Mouse (Mus musculus) neural tube, embryonic 11.5 days (tissue): Measurements from ENCODE around the gene Cyp2d34. TPM values are rescaled to one million over a fixed set of nuclear protein-coding genes. Genes with fewer than 3 reads are reported as not detected.

Experiments used
- ATAC-seq: fragments of 200-750 bp; cut with Nextera tagmentation; 2 replicates; pipeline ENCODE4 v1.8.0; 2017; ENCODE audit warnings: moderate number of reproducible peaks, mild to moderate bottlenecking, moderate TSS enrichment, moderate library complexity; ENCODE audit not compliant: insufficient read depth, low FRiP score, low TSS enrichment
- DNase-seq: peaks from one replicate; pipeline ENCODE4 v3.0.0-alpha.2; 2015; ENCODE audit warnings: low spot score
- H3K27ac ChIP-seq: fragments of 300-500 bp; sonication (generic); 2 replicates; pipeline ENCODE4 v1.5.1; 2014; ENCODE audit warnings: low read depth, mild to moderate bottlenecking, low read length
- H3K27me3 ChIP-seq: fragments of 300-500 bp; sonication (generic); 2 replicates; pipeline ENCODE4 v1.6.1; 2014; ENCODE audit warnings: mild to moderate bottlenecking, low read length, mixed read lengths; ENCODE audit not compliant: control insufficient read depth, insufficient read depth
- H3K36me3 ChIP-seq: fragments of 300-500 bp; sonication (generic); 2 replicates; pipeline ENCODE4 v1.6.1; 2014; ENCODE audit warnings: mild to moderate bottlenecking, low read length, moderate library complexity, mixed read lengths; ENCODE audit not compliant: control insufficient read depth, insufficient read depth
- H3K4me1 ChIP-seq: fragments of 300-500 bp; sonication (generic); 2 replicates; pipeline ENCODE4 v1.6.1; 2014; ENCODE audit warnings: low read length, mixed read lengths; ENCODE audit not compliant: control insufficient read depth, insufficient read depth
- H3K4me2 ChIP-seq: fragments of 300-500 bp; sonication (generic); 2 replicates; pipeline ENCODE4 v1.6.1; 2014; ENCODE audit warnings: low read depth, mild to moderate bottlenecking, moderate library complexity
- H3K4me3 ChIP-seq: fragments of 300-500 bp; sonication (generic); 2 replicates; pipeline ENCODE4 v1.5.1; 2014; ENCODE audit warnings: low read depth, low read length
- H3K9ac ChIP-seq: fragments of 300-500 bp; sonication (generic); 2 replicates; pipeline ENCODE4 v1.6.1; 2014; ENCODE audit warnings: mild to moderate bottlenecking, low read length
- H3K9me3 ChIP-seq: fragments of 300-500 bp; sonication (generic); 2 replicates; pipeline ENCODE4 v1.6.1; 2016; ENCODE audit warnings: low read length; ENCODE audit not compliant: control insufficient read depth
- WGBS: fragments of 180-500 bp; shearing (Covaris S2); extraction: QIAGEN DNeasy Blood & Tissue Kit; methylation state at CpG from one replicate; pipeline ENCODE4 v1.1.7; 2014; 5-methylcytosine and 5-hydroxymethylcytosine counted together
- polyA plus RNA-seq: library from polyadenylated mRNA; unstranded; fragments of >200 nt; fragmentation: Nextera tagmentation; extraction: Ambion mirVana; gene quantifications from 2 replicates; pipeline ENCODE4 v1.2.1, GENCODE M21; 2014

Cyp2d34 gene
- polyA plus RNA-seq, 1 experiment from 2014 or later, result not detected

- DNase-seq, result no peak
Measured at GRCm38 (mm10) chr15:82637130-82638075, 16.7 kb upstream of the Cyp2d34 start.

GRCm38 (mm10) chr15:82634976-82635375 is 14.2 kb upstream of the Cyp2d34 start:
- Histone ChIP-seq H3K36me3 (no peaks in the 10 kb centered on the region), H3K4me1 (no peaks in the 10 kb centered on the region), H3K9ac (no peak overlapping the region), H3K4me3 (no peak overlapping the region), H3K27ac (no peak overlapping the region), H3K4me2 (no peak overlapping the region), H3K9me3 (no peaks in the 10 kb centered on the region), H3K27me3 (no peaks in the 10 kb centered on the region)
- no peak for ATAC-seq
- 74% methylated on average over 1 of the region's 1 CpGs for WGBS
- no peak for DNase-seq

More at GRCm38 (mm10) chr15:82637130-82638075, 16.7 kb upstream of the Cyp2d34 start:
- Histone ChIP-seq H3K27ac (no peak overlapping the region), H3K27me3 (no peaks in the 10 kb centered on the region), H3K4me3 (no peak overlapping the region), H3K4me1 (no peaks in the 10 kb centered on the region), H3K9me3 (no peaks in the 10 kb centered on the region), H3K4me2 (no peak overlapping the region), H3K36me3 (no peaks in the 10 kb centered on the region), H3K9ac (no peak overlapping the region)
- WGBS, result 84% methylated on average over 14 of the region's 14 CpGs
- no peak for ATAC-seq

- ATAC-seq, result no peak
- no peaks in the 10 kb centered on the region for H3K9me3 ChIP-seq
Measured at GRCm38 (mm10) chr15:82621993-82622392, 1.2 kb upstream of the Cyp2d34 start.

GRCm38 (mm10) chr15:82618362-82619020 is 2.3 kb downstream of the Cyp2d34 start:
- Histone ChIP-seq H3K9me3 (no peaks in the 10 kb centered on the region), H3K4me3 (no peak overlapping the region), H3K36me3 (no peaks in the 10 kb centered on the region), H3K9ac (no peak overlapping the region), H3K4me1 (no peaks in the 10 kb centered on the region), H3K27me3 (no peaks in the 10 kb centered on the region), H3K4me2 (no peak overlapping the region), H3K27ac (no peak overlapping the region)
- ATAC-seq, result no peak
- 95% methylated on average over 9 of the region's 9 CpGs for WGBS
- no peak for DNase-seq

More at GRCm38 (mm10) chr15:82621993-82622392, 1.2 kb upstream of the Cyp2d34 start:
- Histone ChIP-seq H3K36me3 (no peaks in the 10 kb centered on the region), H3K27me3 (no peaks in the 10 kb centered on the region), H3K9ac (no peak overlapping the region), H3K4me1 (no peaks in the 10 kb centered on the region), H3K27ac (no peak overlapping the region), H3K4me3 (no peak overlapping the region), H3K4me2 (no peak overlapping the region)
- 90% methylated on average over 1 of the region's 1 CpGs for WGBS
- DNase-seq, result no peak

GRCm38 (mm10) chr15:82582621-82583020 is 38.1 kb downstream of the Cyp2d34 start:
- ATAC-seq (no peak), DNase-seq (no peak)
- Histone ChIP-seq H3K4me2 (no peak overlapping the region), H3K4me1 (no peaks in the 10 kb centered on the region), H3K9me3 (no peaks in the 10 kb centered on the region), H3K36me3 (no peaks in the 10 kb centered on the region), H3K9ac (no peak overlapping the region), H3K27ac (no peak overlapping the region), H3K27me3 (no peaks in the 10 kb centered on the region), H3K4me3 (no peak overlapping the region)
- WGBS, result 85% methylated on average over 9 of the region's 9 CpGs

- no peaks in the 10 kb centered on the region for H3K27me3 ChIP-seq
- H3K9me3 ChIP-seq, result no peaks in the 10 kb centered on the region
- H3K36me3 ChIP-seq, result no peaks in the 10 kb centered on the region
- no peak overlapping the region for H3K9ac ChIP-seq
- no peak overlapping the region for H3K4me2 ChIP-seq
- DNase-seq, result no peak
- ATAC-seq, result no peak
- WGBS, result 80% methylated on average over 2 of the region's 2 CpGs
- no peak overlapping the region for H3K4me3 ChIP-seq
- H3K4me1 ChIP-seq, result no peaks in the 10 kb centered on the region
- no peak overlapping the region for H3K27ac ChIP-seq
Measured at GRCm38 (mm10) chr15:82579071-82579470, 41.7 kb downstream of the Cyp2d34 start.

- no peak for DNase-seq
- H3K4me2 ChIP-seq, result no peak overlapping the region
- WGBS, result 85% methylated on average over 1 of the region's 1 CpGs
Measured at GRCm38 (mm10) chr15:82572856-82573255, 47.9 kb downstream of the Cyp2d34 start.

More at GRCm38 (mm10) chr15:82572856-82573255, 47.9 kb downstream of the Cyp2d34 start:
- no peak overlapping the region for H3K9ac ChIP-seq
- no peaks in the 10 kb centered on the region for H3K27me3 ChIP-seq
- no peaks in the 10 kb centered on the region for H3K4me1 ChIP-seq
- no peak overlapping the region for H3K4me3 ChIP-seq
- H3K9me3 ChIP-seq, result no peaks in the 10 kb centered on the region
- no peak overlapping the region for H3K27ac ChIP-seq
- no peaks in the 10 kb centered on the region for H3K36me3 ChIP-seq
- ATAC-seq, result no peak
